Mouse (Mus musculus) embryonic facial prominence, embryonic 14.5 days (tissue): ENCODE results near the gene Gpr65. TPM values are rescaled to one million over a fixed set of nuclear protein-coding genes. Genes with fewer than 3 reads are reported as not detected.
"Not testable (repeated sequence)": the region's sequence is repeated elsewhere in the genome, so short reads cannot be mapped to it uniquely, and the experiment has no call there.

Experiments
- ATAC-seq: fragments of 200-750 bp; cut with Nextera tagmentation; 2 replicates; pipeline ENCODE4 v1.8.0; 2017; ENCODE audit warnings: low read depth, moderate number of reproducible peaks, moderate TSS enrichment
- DNase-seq: peaks from one replicate; pipeline ENCODE4 v3.0.0-alpha.2; 2015; ENCODE audit warnings: low spot score
- H3K27ac ChIP-seq: fragments of 300-500 bp; sonication (generic); replicated peaks from 2 replicates; pipeline ENCODE4 v1.5.1; 2014; ENCODE audit warnings: low read depth, mild to moderate bottlenecking, low read length, moderate library complexity
- H3K27me3 ChIP-seq: fragments of 300-500 bp; sonication (generic); replicated peaks from 2 replicates; pipeline ENCODE4 v1.6.1; 2014; ENCODE audit warnings: low read length; ENCODE audit not compliant: control insufficient read depth, insufficient read depth
- H3K36me3 ChIP-seq: fragments of 300-500 bp; sonication (generic); 2 replicates; pipeline ENCODE4 v1.6.1; 2014; ENCODE audit warnings: low read length, mixed read lengths; ENCODE audit not compliant: control insufficient read depth, insufficient read depth
- H3K4me1 ChIP-seq: fragments of 300-500 bp; sonication (generic); 2 replicates; pipeline ENCODE4 v1.6.1; 2014; ENCODE audit warnings: antibody characterized with exemption, low read length; ENCODE audit not compliant: control insufficient read depth, insufficient read depth
- H3K4me2 ChIP-seq: fragments of 300-500 bp; sonication (generic); 2 replicates; pipeline ENCODE4 v1.6.1; 2014; ENCODE audit warnings: low read depth, mild to moderate bottlenecking, low read length, moderate library complexity, mixed read lengths
- H3K4me3 ChIP-seq: fragments of 300-500 bp; sonication (generic); 2 replicates; pipeline ENCODE4 v1.5.1; 2014; ENCODE audit warnings: low read depth, mild to moderate bottlenecking, low read length
- H3K9ac ChIP-seq: fragments of 300-500 bp; sonication (generic); 2 replicates; pipeline ENCODE4 v1.6.1; 2014; ENCODE audit warnings: low read depth, mild to moderate bottlenecking, low read length, moderate library complexity, mixed read lengths
- H3K9me3 ChIP-seq: fragments of 300-500 bp; sonication (generic); 2 replicates; pipeline ENCODE4 v1.6.1; 2016; ENCODE audit warnings: low read length; ENCODE audit not compliant: control insufficient read depth
- WGBS: fragments of 180-500 bp; shearing (Covaris S2); extraction: QIAGEN DNeasy Blood & Tissue Kit; methylation state at CpG from one replicate; pipeline ENCODE4 v1.1.7; 2014; 5-methylcytosine and 5-hydroxymethylcytosine counted together
- polyA plus RNA-seq: library from polyadenylated mRNA; unstranded; fragments of >200 nt; fragmentation: Nextera tagmentation; extraction: Ambion mirVana; gene quantifications from 2 replicates; pipeline ENCODE4 v1.2.1, GENCODE M21; 2014

Gene Gpr65
- 2.5 and 4.7 TPM in 2 replicates for polyA plus RNA-seq

DNA sequence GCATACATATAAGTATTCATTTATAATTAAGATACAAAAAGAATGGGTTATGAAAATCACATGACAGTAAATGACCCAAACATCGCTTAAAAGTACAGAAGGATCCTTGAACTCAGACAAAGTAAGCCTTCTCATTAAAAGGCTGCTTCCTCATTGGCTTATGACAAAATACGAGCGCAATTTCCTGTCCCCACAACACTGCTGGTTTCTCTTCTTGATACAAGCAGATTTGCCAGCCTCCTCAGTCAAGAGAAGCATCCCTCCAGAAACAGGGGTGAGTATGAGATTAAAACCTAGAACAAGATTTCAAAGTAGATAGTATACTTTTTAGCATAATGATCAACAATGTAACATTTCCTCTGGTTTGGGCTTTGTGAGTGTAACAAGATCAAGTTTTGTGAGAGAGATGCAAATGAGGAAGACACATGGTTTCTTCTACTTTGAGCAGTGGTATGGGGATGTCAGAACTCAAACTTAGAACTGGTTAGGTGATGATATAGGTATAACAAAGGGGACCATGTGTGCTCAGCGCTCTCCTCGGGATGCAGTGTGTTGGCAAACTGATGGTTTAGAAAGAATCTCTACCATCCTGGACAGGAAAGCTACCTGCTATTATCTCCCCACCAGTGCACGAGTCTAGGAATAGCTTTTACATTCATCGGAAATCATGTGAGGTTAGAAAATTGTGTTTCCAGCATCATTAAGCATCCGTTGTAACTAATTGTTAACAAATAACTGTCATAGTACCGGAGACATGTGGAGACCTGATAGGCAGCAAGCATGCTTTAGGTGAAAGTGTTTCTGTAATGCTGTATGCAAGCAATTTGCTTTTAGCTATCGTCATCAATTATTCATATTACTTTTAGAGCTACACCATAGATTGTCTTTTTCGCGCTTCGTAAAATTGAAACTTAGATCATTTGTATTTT lies at the start of gene Gpr65:
Gpr65 (plus strand) TSS at position 195 of the 929 bp plus-strand sequence.
- no peak within 1 kb of the TSS for H3K27ac ChIP-seq
- no peaks in the 10 kb centered on the region for H3K36me3 ChIP-seq
- H3K4me2 ChIP-seq = no peak within 1 kb of the TSS
- ATAC-seq = no peak
- H3K4me1 ChIP-seq = no peaks in the 10 kb centered on the region
- no peak for DNase-seq
- H3K9ac ChIP-seq = no peak within 1 kb of the TSS
- no peaks in the 10 kb centered on the region for H3K9me3 ChIP-seq
- H3K27me3 ChIP-seq = no peaks in the 10 kb centered on the region
- WGBS = 91% methylated on average over 13 of the region's 13 CpGs
- H3K4me3 ChIP-seq = no peak within 1 kb of the TSS

GRCm38 (mm10) chr12:98223286-98223685 lies 45.1 kb upstream of the Gpr65 start:
- ATAC-seq = no peak
- no peak overlapping the region for H3K4me2 ChIP-seq
- DNase-seq = no peak
- WGBS = 68% methylated on average over 5 of the region's 5 CpGs
- H3K9me3 ChIP-seq = no peaks in the 10 kb centered on the region
- no peaks in the 10 kb centered on the region for H3K27me3 ChIP-seq
- H3K27ac ChIP-seq = no peak overlapping the region
- H3K9ac ChIP-seq = no peak overlapping the region
- H3K4me3 ChIP-seq = no peak overlapping the region
- peaks cover 6% of the 10 kb centered on the region; the same call in 1 of the 2 replicates for H3K36me3 ChIP-seq
- no peaks in the 10 kb centered on the region for H3K4me1 ChIP-seq

- H3K27ac ChIP-seq = no peak overlapping the region
- H3K27me3 ChIP-seq = no peaks in the 10 kb centered on the region
- no peak for DNase-seq
- no peak overlapping the region for H3K4me2 ChIP-seq
- no peak overlapping the region for H3K4me3 ChIP-seq
- H3K9me3 ChIP-seq = no peaks in the 10 kb centered on the region
- H3K9ac ChIP-seq = no peak overlapping the region
- 87% methylated on average over 2 of the region's 2 CpGs for WGBS
- ATAC-seq = no peak
- H3K4me1 ChIP-seq = no peaks in the 10 kb centered on the region
- peaks cover 6% of the 10 kb centered on the region; the same call in 1 of the 2 replicates for H3K36me3 ChIP-seq
Observed at GRCm38 (mm10) chr12:98227037-98227436, 41.4 kb upstream of the Gpr65 start.

DNA sequence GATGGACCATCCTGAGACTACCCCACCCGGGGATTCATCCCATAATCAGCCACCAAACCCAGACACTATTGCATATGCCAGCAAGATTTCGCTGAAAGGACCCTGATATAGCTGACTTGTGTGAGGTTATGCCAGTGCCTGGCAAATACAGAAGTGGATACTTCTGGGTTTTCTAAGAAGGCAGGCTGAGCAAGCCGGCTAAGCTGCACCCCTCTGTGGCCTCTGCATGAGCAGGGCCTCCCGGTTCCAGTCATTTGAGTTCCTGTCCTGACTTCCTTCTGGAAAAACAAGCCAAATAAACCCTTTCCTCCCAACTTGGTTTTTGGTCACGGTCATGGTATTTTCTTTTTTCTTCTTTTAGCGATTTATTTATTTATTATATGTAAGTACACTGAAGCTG lies 30.0 kb upstream of the Gpr65 start:
- H3K4me1 ChIP-seq, H3K9ac ChIP-seq, H3K4me2 ChIP-seq, DNase-seq, ATAC-seq, H3K9me3 ChIP-seq, H3K27me3 ChIP-seq, H3K36me3 ChIP-seq, H3K27ac ChIP-seq, H3K4me3 ChIP-seq: not testable (repeated sequence)
- 87% methylated on average over 6 of the region's 6 CpGs for WGBS

GRCm38 (mm10) chr12:98244161-98244560 lies 24.3 kb upstream of the Gpr65 start:
- ATAC-seq = no peak
- WGBS = 79% methylated on average over 4 of the region's 4 CpGs
- no peaks in the 10 kb centered on the region for H3K9me3 ChIP-seq

DNA sequence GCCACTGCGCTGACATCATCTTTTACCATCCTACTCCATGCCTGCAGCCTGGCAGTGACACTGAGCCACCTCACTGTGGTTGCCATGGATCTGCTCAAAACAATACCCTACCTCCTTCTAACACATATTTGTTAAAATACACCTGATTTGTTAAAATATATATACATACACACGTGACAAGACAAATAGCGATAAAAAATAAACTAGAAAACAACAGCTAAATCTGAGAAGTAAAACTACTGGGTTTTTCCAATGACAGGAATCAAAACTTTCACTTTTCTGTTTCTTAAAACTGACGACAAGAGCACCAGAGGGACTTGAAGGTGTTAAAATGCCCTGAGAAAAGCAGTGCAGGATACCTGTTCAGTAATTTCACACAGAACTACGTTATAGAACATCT lies 23.6 kb upstream of the Gpr65 start:
- Histone ChIP-seq H3K9me3 (no peaks in the 10 kb centered on the region), H3K27me3 (no peaks in the 10 kb centered on the region), H3K4me3 (no peak overlapping the region), H3K4me1 (no peaks in the 10 kb centered on the region), H3K27ac (no peak overlapping the region), H3K36me3 (0 out of 2 replicates have a peak, but pooled peaks cover 3% of the 10 kb centered on the region), H3K4me2 (no peak overlapping the region), H3K9ac (no peak overlapping the region)
- 89% methylated on average over 5 of the region's 5 CpGs for WGBS
- ATAC-seq (no peak), DNase-seq (no peak)

More at GRCm38 (mm10) chr12:98244161-98244560, 24.3 kb upstream of the Gpr65 start:
- no peak overlapping the region for H3K4me3 ChIP-seq
- no peaks in the 10 kb centered on the region for H3K27me3 ChIP-seq
- H3K4me1 ChIP-seq = no peaks in the 10 kb centered on the region
- no peak overlapping the region for H3K27ac ChIP-seq
- H3K9ac ChIP-seq = no peak overlapping the region
- 0 out of 2 replicates have a peak, but pooled peaks cover 3% of the 10 kb centered on the region for H3K36me3 ChIP-seq
- no peak for DNase-seq
- H3K4me2 ChIP-seq = no peak overlapping the region

- H3K27me3 ChIP-seq = no peaks in the 10 kb centered on the region
- 0 out of 2 replicates have a peak, but pooled peaks cover 3% of the 10 kb centered on the region for H3K36me3 ChIP-seq
- H3K4me2 ChIP-seq = no peak overlapping the region
- no peaks in the 10 kb centered on the region for H3K9me3 ChIP-seq
- H3K4me1 ChIP-seq = no peaks in the 10 kb centered on the region
- no peak overlapping the region for H3K9ac ChIP-seq
- no peak overlapping the region for H3K27ac ChIP-seq
- ATAC-seq (no peak), DNase-seq (no peak)
- no peak overlapping the region for H3K4me3 ChIP-seq
- 66% methylated on average over 4 of the region's 4 CpGs for WGBS
Observed at GRCm38 (mm10) chr12:98246835-98247234, 21.6 kb upstream of the Gpr65 start.

DNA sequence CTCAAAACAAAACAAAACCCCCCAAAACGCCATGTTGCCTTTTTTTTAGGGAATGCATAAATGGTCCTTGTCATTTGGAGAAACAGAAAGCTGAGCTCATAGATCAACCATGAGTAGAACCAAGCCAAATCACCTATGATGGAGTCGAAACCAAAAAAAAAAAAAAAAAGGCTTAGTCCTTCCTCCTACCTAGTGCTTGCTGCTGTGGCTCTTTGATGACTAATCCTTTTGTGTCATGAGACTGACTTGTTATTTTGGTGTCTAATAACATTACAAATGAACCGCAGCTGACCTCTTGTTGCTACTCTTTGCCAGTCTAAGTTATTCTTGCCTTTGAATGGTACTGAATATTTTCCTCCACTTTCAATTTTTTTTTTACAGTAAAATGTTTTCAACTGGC lies 18.8 kb upstream of the Gpr65 start:
- Histone ChIP-seq H3K4me2 (no peak overlapping the region), H3K27me3 (no peaks in the 10 kb centered on the region), H3K4me3 (no peak overlapping the region), H3K9ac (no peak overlapping the region), H3K9me3 (no peaks in the 10 kb centered on the region), H3K4me1 (no peaks in the 10 kb centered on the region), H3K27ac (no peak overlapping the region), H3K36me3 (0 out of 2 replicates have a peak, but pooled peaks cover 5% of the 10 kb centered on the region)
- ATAC-seq = no peak
- 69% methylated on average over 3 of the region's 3 CpGs for WGBS
- DNase-seq = no peak
